Mouse (Mus musculus) induced T-regulatory cell, adult 2 months (primary cell): Measurements from ENCODE around the gene Gm10681.
"Not testable (repeated sequence)": the region's sequence is repeated elsewhere in the genome, so short reads cannot be mapped to it uniquely, and the experiment has no call there.

Experiments used
- DNase-seq: peaks from one replicate; pipeline ENCODE4 v3.0.0-alpha.2; 2012; ENCODE audit warnings: low read depth

Gm10681 gene

GRCm38 (mm10) chr3:98510414-98510813 lies 78.2 kb downstream of the Gm10681 start, which contains the start of gene Hsd3b4:
Hsd3b4 (minus strand) TSS chr3:98510514.
- not testable (repeated sequence) for DNase-seq

- DNase-seq: not testable (repeated sequence)
Observed at GRCm38 (mm10) chr3:98507229-98507628, 81.4 kb downstream of the Gm10681 start.
